Mouse (Mus musculus) forebrain, postnatal 0 days (tissue): ENCODE measurements at regions not wholly inside any gene's neighbourhood (a gene's known extent, or its start where the extent isn't known, plus 50 kb on each side); places are given as distances from the start of the nearest gene placed in this dataset.
"Not testable (repeated sequence)": the region's sequence is repeated elsewhere in the genome, so short reads cannot be mapped to it uniquely, and the experiment has no call there.

Experiments used
- ATAC-seq: fragments of 200-750 bp; cut with Nextera tagmentation; 2 replicates; pipeline ENCODE4 v1.8.0; 2017; ENCODE audit warnings: mild to moderate bottlenecking, moderate library complexity
- DNase-seq: peaks from one replicate; pipeline ENCODE4 v3.0.0-alpha.2; 2015
- H3K27ac ChIP-seq: fragments of 300-500 bp; sonication (generic); 2 replicates; pipeline ENCODE4 v1.5.1; 2014; ENCODE audit warnings: low read depth, mild to moderate bottlenecking, antibody characterized with exemption, low read length, moderate library complexity, mixed read lengths
- H3K27me3 ChIP-seq: fragments of 300-500 bp; sonication (generic); 2 replicates; pipeline ENCODE4 v1.6.1; 2014; ENCODE audit warnings: mild to moderate bottlenecking, low read length, mixed read lengths; ENCODE audit not compliant: insufficient read depth
- H3K36me3 ChIP-seq: fragments of 300-500 bp; sonication (generic); 2 replicates; pipeline ENCODE4 v1.6.1; 2014; ENCODE audit warnings: mild to moderate bottlenecking, moderate library complexity; ENCODE audit not compliant: insufficient read depth
- H3K4me1 ChIP-seq: fragments of 300-500 bp; sonication (generic); 2 replicates; pipeline ENCODE4 v1.6.1; 2014; ENCODE audit warnings: antibody characterized with exemption; ENCODE audit not compliant: insufficient read depth
- H3K4me2 ChIP-seq: fragments of 300-500 bp; sonication (generic); 2 replicates; pipeline ENCODE4 v1.6.1; 2014; ENCODE audit warnings: low read depth, mild to moderate bottlenecking, moderate library complexity
- H3K4me3 ChIP-seq: fragments of 300-500 bp; sonication (generic); 2 replicates; pipeline ENCODE4 v1.5.1; 2014; ENCODE audit warnings: low read depth, low read length, mixed read lengths
- H3K9ac ChIP-seq: fragments of 300-500 bp; sonication (generic); 2 replicates; pipeline ENCODE4 v1.6.1; 2014; ENCODE audit warnings: mild to moderate bottlenecking
- H3K9me3 ChIP-seq: fragments of 300-500 bp; sonication (generic); 2 replicates; pipeline ENCODE4 v1.6.1; 2016; ENCODE audit warnings: low read length
- CTCF ChIP-seq: sonication (generic); IDR thresholded peaks from 2 replicates; pipeline ENCODE4 v1.5.1; 2016; ENCODE audit warnings: antibody characterized with exemption, control low read depth, low read depth
- WGBS: fragments of 180-500 bp; shearing (Covaris S2); extraction: QIAGEN DNeasy Blood & Tissue Kit; methylation state at CpG from one replicate; pipeline ENCODE4 v1.1.7; 2014; 5-methylcytosine and 5-hydroxymethylcytosine counted together

GRCm38 (mm10) chr13:85922696-85923095 lies 124.0 kb downstream of the Cox7c start:
- no peak overlapping the region for H3K4me2 ChIP-seq
- no peak overlapping the region for H3K9ac ChIP-seq
- peaks cover 6% of the 10 kb centered on the region; the same call in 1 of the 2 replicates for H3K4me1 ChIP-seq
- H3K9me3 ChIP-seq = no peaks in the 10 kb centered on the region
- H3K27ac ChIP-seq = no peak overlapping the region
- DNase-seq (no peak), ATAC-seq (no peak)
- no peaks in the 10 kb centered on the region for H3K27me3 ChIP-seq
- H3K36me3 ChIP-seq = no peaks in the 10 kb centered on the region
- TF ChIP-seq CTCF = no peak
- H3K4me3 ChIP-seq = no peak overlapping the region
- 74% methylated on average over 2 of the region's 2 CpGs for WGBS

DNA sequence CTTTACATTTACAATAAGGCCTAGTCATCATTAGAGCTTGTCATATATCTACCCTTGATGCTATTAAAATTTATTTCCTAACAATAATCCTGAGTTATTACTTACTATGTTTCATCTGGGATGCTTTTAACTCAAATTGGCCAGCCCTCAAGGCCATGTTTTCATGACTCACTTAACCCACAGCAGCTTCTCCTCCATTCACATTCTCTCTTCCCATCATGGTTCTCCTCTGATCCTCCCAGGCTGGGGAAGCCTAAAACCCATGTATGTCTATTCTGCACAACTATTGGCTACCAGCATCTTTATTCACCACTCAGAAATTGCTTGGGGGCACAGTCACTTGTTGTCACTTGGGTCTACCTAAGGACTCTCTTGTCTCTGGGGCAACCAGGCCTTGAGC lies 144.9 kb downstream of the Cox7c start:
- ATAC-seq = no peak
- Histone ChIP-seq H3K9me3 (no peaks in the 10 kb centered on the region), H3K9ac (no peak overlapping the region), H3K36me3 (no peaks in the 10 kb centered on the region), H3K4me2 (no peak overlapping the region), H3K27me3 (no peaks in the 10 kb centered on the region), H3K4me1 (no peaks in the 10 kb centered on the region), H3K4me3 (no peak overlapping the region), H3K27ac (no peak overlapping the region)
- TF ChIP-seq CTCF = no peak
- DNase-seq = no peak

DNA sequence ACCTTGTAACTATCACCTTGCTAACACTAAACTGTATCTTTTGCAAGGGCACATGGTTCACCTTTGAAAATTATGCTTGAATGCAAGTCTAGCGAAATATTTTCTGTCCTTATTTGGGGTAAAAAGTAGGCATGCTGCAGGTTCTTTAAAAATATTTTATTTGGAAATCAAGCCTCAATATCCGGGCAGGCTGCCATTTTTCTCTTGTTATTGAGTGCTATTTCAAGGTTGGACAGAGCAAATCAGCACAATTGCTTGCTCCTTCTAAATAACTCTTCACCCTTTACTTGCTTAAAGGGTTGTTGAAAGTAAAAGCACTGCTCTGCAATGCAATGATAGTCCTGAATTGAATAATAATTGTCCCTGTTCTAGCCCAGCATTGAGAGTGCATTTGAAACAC lies 149.0 kb downstream of the Cox7c start:
- Histone ChIP-seq H3K36me3 (no peaks in the 10 kb centered on the region), H3K27me3 (no peaks in the 10 kb centered on the region), H3K9me3 (no peaks in the 10 kb centered on the region), H3K9ac (no peak overlapping the region), H3K4me3 (no peak overlapping the region), H3K4me1 (no peaks in the 10 kb centered on the region), H3K4me2 (no peak overlapping the region), H3K27ac (no peak overlapping the region)
- no peak for DNase-seq
- WGBS = 74% methylated on average over 2 of the region's 2 CpGs
- no peak for TF ChIP-seq CTCF
- no peak for ATAC-seq

- ATAC-seq = no peak
- H3K27me3 ChIP-seq = no peaks in the 10 kb centered on the region
- no peak overlapping the region for H3K27ac ChIP-seq
- TF ChIP-seq CTCF = no peak
- H3K9me3 ChIP-seq = no peaks in the 10 kb centered on the region
- H3K4me1 ChIP-seq = no peaks in the 10 kb centered on the region
- H3K4me2 ChIP-seq = no peak overlapping the region
- 29% methylated on average over 8 of the region's 8 CpGs for WGBS
- no peak overlapping the region for H3K4me3 ChIP-seq
- no peaks in the 10 kb centered on the region for H3K36me3 ChIP-seq
- H3K9ac ChIP-seq = no peak overlapping the region
- DNase-seq = no peak
Measured at GRCm38 (mm10) chr13:85895141-85895540, 151.6 kb downstream of the Cox7c start.

- H3K4me1 ChIP-seq, H3K27ac ChIP-seq, DNase-seq, H3K4me2 ChIP-seq, H3K4me3 ChIP-seq, H3K9me3 ChIP-seq, H3K27me3 ChIP-seq, H3K36me3 ChIP-seq, ATAC-seq, H3K9ac ChIP-seq: not testable (repeated sequence)
Measured at GRCm38 (mm10) chr13:85889846-85890245, 156.9 kb downstream of the Cox7c start.

GRCm38 (mm10) chr13:85882817-85883216 lies 163.9 kb downstream of the Cox7c start:
- no peaks in the 10 kb centered on the region for H3K9me3 ChIP-seq
- H3K27me3 ChIP-seq = no peaks in the 10 kb centered on the region
- H3K36me3 ChIP-seq = no peaks in the 10 kb centered on the region
- DNase-seq (no peak), ATAC-seq (no peak)
- TF ChIP-seq CTCF = no peak
- H3K4me2 ChIP-seq = no peak overlapping the region
- H3K4me3 ChIP-seq = no peak overlapping the region
- 58% methylated on average over 2 of the region's 2 CpGs for WGBS
- no peaks in the 10 kb centered on the region for H3K4me1 ChIP-seq
- no peak overlapping the region for H3K9ac ChIP-seq
- no peak overlapping the region for H3K27ac ChIP-seq

- no peaks in the 10 kb centered on the region for H3K4me1 ChIP-seq
- no peak overlapping the region for H3K4me2 ChIP-seq
- peak; percentile 69 for ATAC-seq
- no peak overlapping the region for H3K4me3 ChIP-seq
- no peak overlapping the region for H3K9ac ChIP-seq
- DNase-seq = peak; percentile 43
- no peaks in the 10 kb centered on the region for H3K27me3 ChIP-seq
- H3K36me3 ChIP-seq = no peaks in the 10 kb centered on the region
- no peak for TF ChIP-seq CTCF
- WGBS = 52% methylated on average over 2 of the region's 2 CpGs
- no peaks in the 10 kb centered on the region for H3K9me3 ChIP-seq
- H3K27ac ChIP-seq = no peak overlapping the region
Measured at GRCm38 (mm10) chr13:85863745-85864144, 183.0 kb downstream of the Cox7c start.

DNA sequence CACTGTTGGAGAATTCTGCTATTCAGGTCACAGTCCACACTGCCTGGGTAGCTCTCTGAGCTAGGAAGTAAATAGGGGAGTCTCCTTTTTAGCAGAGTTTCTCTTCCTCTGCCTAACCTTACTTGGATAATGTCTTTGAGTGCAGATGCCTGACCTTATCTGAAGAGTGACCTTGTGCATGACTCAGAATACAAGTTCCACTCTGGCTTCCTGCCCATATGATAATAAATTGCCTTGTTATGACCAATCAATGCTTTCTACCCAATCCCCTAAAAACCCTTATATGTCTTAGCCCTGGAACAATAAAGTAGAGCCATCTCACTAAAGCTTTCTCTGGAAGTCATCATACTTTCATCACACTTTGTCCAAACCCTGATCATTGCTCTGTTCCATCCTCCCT lies 198.4 kb downstream of the Cox7c start:
- TF ChIP-seq CTCF = no peak
- Histone ChIP-seq H3K9ac (no peak overlapping the region), H3K27ac (no peak overlapping the region), H3K4me3 (no peak overlapping the region), H3K9me3 (no peaks in the 10 kb centered on the region), H3K27me3 (no peaks in the 10 kb centered on the region), H3K4me2 (no peak overlapping the region), H3K4me1 (no peaks in the 10 kb centered on the region), H3K36me3 (no peaks in the 10 kb centered on the region)
- ATAC-seq = no peak
- no peak for DNase-seq
